Mouse (Mus musculus) hindbrain, postnatal 0 days (tissue): ENCODE data around the gene Zfp568. TPM values are rescaled to one million over a fixed set of nuclear protein-coding genes. Genes with fewer than 3 reads are reported as not detected.

Source experiments
- ATAC-seq: fragments of 200-750 bp; cut with Nextera tagmentation; 2 replicates; pipeline ENCODE4 v1.8.0; 2017; ENCODE audit warnings: mild to moderate bottlenecking, moderate TSS enrichment, moderate library complexity
- DNase-seq: peaks from one replicate; pipeline ENCODE4 v3.0.0-alpha.2; 2015; ENCODE audit warnings: low spot score
- H3K27ac ChIP-seq: fragments of 300-500 bp; sonication (generic); 2 replicates; pipeline ENCODE4 v1.5.1; 2014; ENCODE audit warnings: mild to moderate bottlenecking
- H3K27me3 ChIP-seq: fragments of 300-500 bp; sonication (generic); 2 replicates; pipeline ENCODE4 v1.6.1; 2014; ENCODE audit warnings: low read length, mixed read lengths; ENCODE audit not compliant: insufficient read depth
- H3K36me3 ChIP-seq: fragments of 300-500 bp; sonication (generic); 2 replicates; pipeline ENCODE4 v1.6.1; 2014; ENCODE audit warnings: low read length, mixed read lengths; ENCODE audit not compliant: insufficient read depth
- H3K4me1 ChIP-seq: fragments of 300-500 bp; sonication (generic); 2 replicates; pipeline ENCODE4 v1.6.1; 2014; ENCODE audit warnings: antibody characterized with exemption, low read length, mixed read lengths; ENCODE audit not compliant: insufficient read depth
- H3K4me2 ChIP-seq: fragments of 300-500 bp; sonication (generic); 2 replicates; pipeline ENCODE4 v1.6.1; 2014; ENCODE audit warnings: low read depth, mild to moderate bottlenecking, low read length, moderate library complexity, mixed read lengths
- H3K4me3 ChIP-seq: fragments of 300-500 bp; sonication (generic); 2 replicates; pipeline ENCODE4 v1.5.1; 2014; ENCODE audit warnings: low read length
- H3K9ac ChIP-seq: fragments of 300-500 bp; sonication (generic); replicated peaks from 2 replicates; pipeline ENCODE4 v1.6.1; 2014; ENCODE audit warnings: mild to moderate bottlenecking, low read length, moderate library complexity, mixed read lengths
- H3K9me3 ChIP-seq: fragments of 300-500 bp; sonication (generic); 2 replicates; pipeline ENCODE4 v1.6.1; 2016; ENCODE audit warnings: low read length, mixed read lengths
- CTCF ChIP-seq: IDR thresholded peaks from 2 replicates; pipeline ENCODE4 v1.5.1; 2016; ENCODE audit warnings: antibody characterized with exemption, control low read depth, low read depth
- WGBS: fragments of 180-500 bp; shearing (Covaris S2); extraction: QIAGEN DNeasy Blood & Tissue Kit; methylation state at CpG from one replicate; pipeline ENCODE4 v1.1.7; 2014; 5-methylcytosine and 5-hydroxymethylcytosine counted together
- polyA plus RNA-seq: library from polyadenylated mRNA; unstranded; fragments of >200 nt; fragmentation: Nextera tagmentation; extraction: Ambion mirVana; gene quantifications from 2 replicates; pipeline ENCODE4 v1.2.1, GENCODE M21; 2015
- total RNA-seq: library from RNA; depleted of rRNA; stranded (reverse); fragments of >200 nt; gene quantifications from 2 replicates; pipeline ENCODE4 v1.2.3, GENCODE M21; 2014

The Zfp568 gene
- total and polyA plus RNA-seq, 2 experiments from 2014 or later = 3.5 to 6.7 TPM

DNA sequence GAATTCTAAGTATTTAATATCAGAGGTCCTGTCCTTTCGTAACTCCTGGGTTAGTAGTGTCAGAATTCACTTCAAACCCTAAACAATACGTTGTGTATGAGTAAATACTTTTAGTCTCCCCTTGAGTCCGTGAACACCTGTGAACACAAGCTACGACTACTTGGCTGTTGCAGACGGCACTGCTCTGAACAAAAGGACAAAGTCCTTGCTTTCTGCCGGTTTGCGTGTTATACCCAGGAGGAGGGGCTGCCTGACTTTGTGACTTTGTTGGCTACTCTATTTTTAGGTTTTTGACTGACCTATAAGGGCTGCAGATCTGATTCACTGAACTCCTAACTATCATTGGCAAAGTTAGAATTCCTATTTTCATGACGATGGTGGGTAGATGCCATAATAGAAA is 2.3 kb downstream of the Zfp568 start:
- 89% methylated on average over 8 of the region's 8 CpGs for WGBS
- no peaks in the 10 kb centered on the region for H3K27me3 ChIP-seq
- DNase-seq = no peak
- no peak overlapping the region for H3K27ac ChIP-seq
- no peaks in the 10 kb centered on the region for H3K9me3 ChIP-seq
- no peak overlapping the region for H3K9ac ChIP-seq
- H3K4me1 ChIP-seq = peaks cover 5% of the 10 kb centered on the region; the same call in 1 of the 2 replicates
- ATAC-seq = no peak
- H3K4me3 ChIP-seq = no peak overlapping the region
- TF ChIP-seq CTCF = no peak
- no peak overlapping the region for H3K4me2 ChIP-seq
- H3K36me3 ChIP-seq = peaks cover 15% of the 10 kb centered on the region; the same call in 1 of the 2 replicates

DNA sequence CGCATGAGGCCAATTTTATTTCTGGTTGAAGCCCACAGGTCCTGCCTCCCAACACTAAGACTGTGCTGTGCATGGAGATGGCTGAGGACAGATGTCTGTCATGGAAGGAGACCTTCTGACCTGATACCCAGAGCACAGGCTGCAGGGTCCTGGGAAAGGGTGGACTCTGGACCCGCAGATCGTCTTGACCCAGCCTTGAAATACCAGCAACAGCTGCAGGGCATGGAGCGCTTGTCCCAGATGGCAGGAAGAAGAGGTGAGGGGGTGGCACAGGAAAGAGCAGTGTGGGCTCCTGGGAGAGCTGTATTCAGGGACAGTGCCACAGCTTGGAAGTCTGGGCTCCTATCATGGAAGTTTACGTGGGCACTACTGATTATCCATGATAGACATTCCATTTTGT is 3.8 kb downstream of the Zfp568 start:
- Histone ChIP-seq H3K9ac (no peak overlapping the region), H3K4me2 (no peak overlapping the region), H3K4me1 (peaks cover 5% of the 10 kb centered on the region; the same call in 1 of the 2 replicates), H3K27me3 (no peaks in the 10 kb centered on the region), H3K4me3 (no peak overlapping the region), H3K36me3 (peaks cover 21% of the 10 kb centered on the region; the same call in 1 of the 2 replicates), H3K27ac (no peak overlapping the region), H3K9me3 (no peaks in the 10 kb centered on the region)
- TF ChIP-seq CTCF = no peak
- DNase-seq (no peak), ATAC-seq (no peak)
- WGBS = 92% methylated on average over 5 of the region's 5 CpGs

- no peak overlapping the region for H3K4me2 ChIP-seq
- TF ChIP-seq CTCF = no peak
- H3K4me3 ChIP-seq = no peak overlapping the region
- 92% methylated on average over 11 of the region's 11 CpGs for WGBS
- H3K36me3 ChIP-seq = peaks cover 21% of the 10 kb centered on the region; the same call in 1 of the 2 replicates
- ATAC-seq = no peak
- H3K27me3 ChIP-seq = no peaks in the 10 kb centered on the region
- no peak overlapping the region for H3K9ac ChIP-seq
- no peaks in the 10 kb centered on the region for H3K4me1 ChIP-seq
- H3K27ac ChIP-seq = no peak overlapping the region
- DNase-seq = no peak
- no peaks in the 10 kb centered on the region for H3K9me3 ChIP-seq
These were observed 5.3 kb downstream of the Zfp568 start for GRCm38 (mm10) chr7:29989031-29989430.

DNA sequence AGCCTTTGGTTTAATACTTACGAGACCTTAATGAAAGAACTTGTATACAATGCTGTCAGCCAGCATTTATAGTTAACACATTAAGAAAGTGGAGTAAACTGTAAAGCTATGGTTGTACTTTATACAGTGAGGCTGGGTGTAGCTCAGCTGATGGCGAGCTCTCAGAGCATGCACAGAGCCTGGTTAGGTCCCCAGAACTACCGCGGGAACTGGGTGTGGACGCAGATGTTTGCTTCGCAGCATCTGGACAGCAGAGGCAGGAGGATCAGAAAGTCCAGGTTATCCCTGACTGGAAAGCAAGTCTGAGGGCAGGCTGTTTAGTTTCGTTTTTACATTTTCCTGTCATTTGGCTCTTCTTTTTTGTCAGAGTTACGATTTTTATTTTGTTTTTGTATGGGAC is 8.9 kb downstream of the Zfp568 start:
- no peak for DNase-seq
- no peak overlapping the region for H3K4me2 ChIP-seq
- WGBS = 96% methylated on average over 8 of the region's 8 CpGs
- H3K4me1 ChIP-seq = no peaks in the 10 kb centered on the region
- H3K4me3 ChIP-seq = no peak overlapping the region
- no peak overlapping the region for H3K9ac ChIP-seq
- TF ChIP-seq CTCF = no peak
- H3K27ac ChIP-seq = no peak overlapping the region
- H3K36me3 ChIP-seq = peaks cover 14% of the 10 kb centered on the region; the same call in 1 of the 2 replicates
- H3K9me3 ChIP-seq = no peaks in the 10 kb centered on the region
- H3K27me3 ChIP-seq = no peaks in the 10 kb centered on the region
- no peak for ATAC-seq

DNA sequence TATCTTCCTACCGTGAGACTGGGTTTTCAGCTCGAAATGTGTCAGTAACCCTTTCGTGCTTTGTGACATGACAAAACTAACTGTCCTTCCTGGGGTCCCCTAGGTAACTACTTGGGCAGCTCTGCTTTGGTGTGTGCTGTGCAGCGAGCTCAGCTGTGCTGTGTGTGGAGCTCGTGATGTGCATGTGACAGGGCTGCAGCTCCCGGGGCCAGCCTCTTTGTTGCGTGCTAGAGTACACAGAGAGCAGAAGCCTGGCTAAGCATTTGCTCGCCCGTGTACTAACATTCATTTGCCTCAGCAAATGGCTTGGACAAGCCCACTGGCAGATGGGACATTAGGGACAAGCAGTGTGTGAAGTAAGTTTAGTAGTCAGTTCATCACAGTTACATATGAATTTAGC is 9.6 kb downstream of the Zfp568 start:
- Histone ChIP-seq H3K27me3 (no peaks in the 10 kb centered on the region), H3K27ac (no peak overlapping the region), H3K9me3 (no peaks in the 10 kb centered on the region), H3K4me1 (no peaks in the 10 kb centered on the region), H3K4me3 (no peak overlapping the region), H3K9ac (no peak overlapping the region), H3K4me2 (no peak overlapping the region), H3K36me3 (peaks cover 20% of the 10 kb centered on the region)
- ATAC-seq (no peak), DNase-seq (no peak)
- WGBS = 89% methylated on average over 9 of the region's 9 CpGs
- TF ChIP-seq CTCF = no peak

DNA sequence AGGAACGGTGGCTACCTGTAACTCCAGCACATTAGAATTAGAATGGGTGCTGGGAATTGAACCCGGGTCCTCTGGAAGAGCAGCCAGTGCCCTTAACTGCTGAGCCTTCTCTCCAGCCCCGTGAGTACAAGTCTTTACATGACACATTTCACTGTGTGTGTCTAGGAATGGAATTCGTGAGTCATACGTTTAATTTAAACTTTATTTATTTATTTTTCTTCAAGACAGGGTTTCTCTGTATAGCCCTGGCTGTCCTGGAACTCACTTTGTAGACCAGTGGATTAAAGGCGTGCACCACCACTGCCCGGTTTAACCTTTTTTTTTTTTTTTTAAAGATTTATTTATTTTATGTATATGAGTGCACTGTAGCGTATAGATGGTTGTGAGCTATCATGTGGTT is 11.4 kb downstream of the Zfp568 start:
- Histone ChIP-seq H3K4me1 (no peaks in the 10 kb centered on the region), H3K27ac (no peak overlapping the region), H3K27me3 (no peaks in the 10 kb centered on the region), H3K4me3 (no peak overlapping the region), H3K4me2 (no peak overlapping the region), H3K36me3 (peaks cover 22% of the 10 kb centered on the region), H3K9ac (no peak overlapping the region), H3K9me3 (no peaks in the 10 kb centered on the region)
- WGBS = 95% methylated on average over 8 of the region's 8 CpGs
- TF ChIP-seq CTCF = no peak
- no peak for DNase-seq
- no peak for ATAC-seq

GRCm38 (mm10) chr7:30000601-30001000 is 16.8 kb downstream of the Zfp568 start:
- no peaks in the 10 kb centered on the region for H3K9me3 ChIP-seq
- H3K27ac ChIP-seq = no peak overlapping the region
- ATAC-seq (no peak), DNase-seq (no peak)
- H3K4me2 ChIP-seq = no peak overlapping the region
- WGBS = 87% methylated on average over 5 of the region's 5 CpGs
- H3K9ac ChIP-seq = no peak overlapping the region
- TF ChIP-seq CTCF = no peak
- H3K4me3 ChIP-seq = no peak overlapping the region
- peaks cover 18% of the 10 kb centered on the region for H3K36me3 ChIP-seq
- no peaks in the 10 kb centered on the region for H3K4me1 ChIP-seq
- H3K27me3 ChIP-seq = no peaks in the 10 kb centered on the region
